Mouse (Mus musculus): ENCODE results near the gene Ccdc74a. TPM values are rescaled to one million over a fixed set of nuclear protein-coding genes. Genes with fewer than 3 reads are reported as not detected.

The Ccdc74a gene
- polyA plus RNA-seq, 1 experiment from 2014 or later, result 0.44 TPM

- H3K36me3 ChIP-seq (ENCODE audit: inconsistent target), result peaks cover 71% of the 10 kb centered on the region
- no peaks in the 10 kb centered on the region for H3K79me2 ChIP-seq (ENCODE audit: inconsistent target)
- no peak overlapping the region for H3K4me3 ChIP-seq (ENCODE audit: inconsistent target)
- 100% methylated on average over 4 of the region's 4 CpGs for WGBS (ENCODE audit: missing documents)
- H3K27ac ChIP-seq, result no peak overlapping the region
Observed at GRCm38 (mm10) chr16:17652607-17653006, 6.3 kb downstream of the Ccdc74a start.

GRCm38 (mm10) chr16:17653601-17654000, 7.3 kb downstream of the Ccdc74a start:
- H3K27ac ChIP-seq, result no peak overlapping the region
- no peaks in the 10 kb centered on the region for H3K79me2 ChIP-seq (ENCODE audit: inconsistent target)
- H3K36me3 ChIP-seq (ENCODE audit: inconsistent target), result peaks cover 81% of the 10 kb centered on the region
- WGBS (ENCODE audit: missing documents), result 95% methylated on average over 5 of the region's 5 CpGs
- H3K4me3 ChIP-seq (ENCODE audit: inconsistent target), result no peak overlapping the region

- H3K27ac ChIP-seq, result no peak overlapping the region
- H3K79me2 ChIP-seq (ENCODE audit: inconsistent target), result no peaks in the 10 kb centered on the region
- no peak overlapping the region for H3K4me3 ChIP-seq (ENCODE audit: inconsistent target)
- H3K36me3 ChIP-seq (ENCODE audit: inconsistent target), result peaks cover 83% of the 10 kb centered on the region
- 100% methylated on average over 4 of the region's 4 CpGs for WGBS (ENCODE audit: missing documents)
Observed at GRCm38 (mm10) chr16:17654188-17654795, 8.0 kb downstream of the Ccdc74a start.

GRCm38 (mm10) chr16:17656212-17656871, 10.1 kb downstream of the Ccdc74a start:
- WGBS (ENCODE audit: missing documents), result 90% methylated on average over 5 of the region's 5 CpGs
- Histone ChIP-seq H3K4me3 (ENCODE audit: inconsistent target) (no peak overlapping the region), H3K27ac (no peak overlapping the region), H3K36me3 (ENCODE audit: inconsistent target) (peaks cover 95% of the 10 kb centered on the region), H3K79me2 (ENCODE audit: inconsistent target) (no peaks in the 10 kb centered on the region; the same call in 1 of the 2 replicates)

- Histone ChIP-seq H3K4me3 (ENCODE audit: inconsistent target) (no peak overlapping the region), H3K27ac (no peak overlapping the region), H3K79me2 (ENCODE audit: inconsistent target) (peaks cover 11% of the 10 kb centered on the region; the same call in 1 of the 2 replicates), H3K36me3 (ENCODE audit: inconsistent target) (peaks cover 96% of the 10 kb centered on the region)
Observed at GRCm38 (mm10) chr16:17665568-17665967, 19.3 kb downstream of the Ccdc74a start.

GRCm38 (mm10) chr16:17669886-17670285, 23.6 kb downstream of the Ccdc74a start:
- Histone ChIP-seq H3K79me2 (ENCODE audit: inconsistent target) (peaks cover 11% of the 10 kb centered on the region; the same call in 1 of the 2 replicates), H3K4me3 (ENCODE audit: inconsistent target) (no peak overlapping the region), H3K27ac (no peak overlapping the region), H3K36me3 (ENCODE audit: inconsistent target) (peaks cover 95% of the 10 kb centered on the region)

GRCm38 (mm10) chr16:17694860-17695259, 48.6 kb downstream of the Ccdc74a start:
- no peak overlapping the region for H3K27ac ChIP-seq
- H3K36me3 ChIP-seq (ENCODE audit: inconsistent target), result peaks cover 61% of the 10 kb centered on the region
- WGBS (ENCODE audit: missing documents), result 94% methylated on average over 3 of the region's 3 CpGs
- H3K4me3 ChIP-seq (ENCODE audit: inconsistent target), result no peak overlapping the region
- peaks cover 99% of the 10 kb centered on the region for H3K79me2 ChIP-seq (ENCODE audit: inconsistent target)

Other genes starting within 250 kb of the Ccdc74a start
- 51.2 to 107 TPM (median 60.8 TPM) in 3 replicates for gene Snap29, start 240.5 kb upstream of the Ccdc74a start, polyA plus RNA-seq (2018)
- 59.6 to 75.6 TPM (median 64.3 TPM) in 3 replicates for gene Pi4ka, start 240.2 kb upstream of the Ccdc74a start, polyA plus RNA-seq (2018)
- 19.6 to 25.1 TPM (median 24.7 TPM) in 3 replicates for gene Crkl, start 194.5 kb upstream of the Ccdc74a start, polyA plus RNA-seq (2018)
- not detected in 3 replicates for gene Aifm3, start 156.9 kb upstream of the Ccdc74a start, polyA plus RNA-seq (2018)
- gene Lztr1, start 137.8 kb upstream of the Ccdc74a start, polyA plus RNA-seq (2018), result 23.8 to 33.8 TPM (median 28.9 TPM) in 3 replicates
- 23.9 to 29.0 TPM (median 28.7 TPM) in 3 replicates for gene Thap7, start 115.3 kb upstream of the Ccdc74a start, polyA plus RNA-seq (2018)
- not detected in 3 replicates for gene Lrrc74b, start 85.2 kb upstream of the Ccdc74a start, polyA plus RNA-seq (2018)
- gene P2rx6, start 84.6 kb upstream of the Ccdc74a start, polyA plus RNA-seq (2018), result 0.20 to 0.42 TPM (median 0.41 TPM) in 3 replicates
- gene Slc7a4, start 63.3 kb upstream of the Ccdc74a start, polyA plus RNA-seq (2018), result 0.69 to 3.7 TPM (median 1.4 TPM) in 3 replicates
- gene Smpd4, start 27.1 kb upstream of the Ccdc74a start, polyA plus RNA-seq (2018), result 14.6 to 28.0 TPM (median 20.8 TPM) in 3 replicates
- 71.7 to 97.8 TPM (median 80.8 TPM) in 3 replicates for gene Med15, start 86.4 kb downstream of the Ccdc74a start, polyA plus RNA-seq (2018)
- gene Klhl22, start 113.1 kb downstream of the Ccdc74a start, polyA plus RNA-seq (2018), result 7.1 to 11.2 TPM (median 8.7 TPM) in 3 replicates
- 0.22 to 0.68 TPM (median 0.50 TPM) in 3 replicates for gene Scarf2, start 150.8 kb downstream of the Ccdc74a start, polyA plus RNA-seq (2018)
- not detected in 3 replicates for gene B830017H08Rik, start 186.7 kb downstream of the Ccdc74a start, polyA plus RNA-seq (2018)
- gene Car15, start 191.9 kb downstream of the Ccdc74a start, polyA plus RNA-seq (2018), result 0.40 to 0.70 TPM (median 0.54 TPM) in 3 replicates
- gene Gm20518, start 245.2 kb downstream of the Ccdc74a start, polyA plus RNA-seq (2018), result 0.07 TPM in 1 of 3 replicates, not detected in the others
- gene Tssk1, start 247.8 kb downstream of the Ccdc74a start, polyA plus RNA-seq (2018), result not detected in 3 replicates